Mouse (Mus musculus): ENCODE measurements around the gene Nelfe. TPM values are rescaled to one million over a fixed set of nuclear protein-coding genes. Genes with fewer than 3 reads are reported as not detected.

The Nelfe gene
- total RNA-seq, 1 experiment, result 63.4 TPM

DNA sequence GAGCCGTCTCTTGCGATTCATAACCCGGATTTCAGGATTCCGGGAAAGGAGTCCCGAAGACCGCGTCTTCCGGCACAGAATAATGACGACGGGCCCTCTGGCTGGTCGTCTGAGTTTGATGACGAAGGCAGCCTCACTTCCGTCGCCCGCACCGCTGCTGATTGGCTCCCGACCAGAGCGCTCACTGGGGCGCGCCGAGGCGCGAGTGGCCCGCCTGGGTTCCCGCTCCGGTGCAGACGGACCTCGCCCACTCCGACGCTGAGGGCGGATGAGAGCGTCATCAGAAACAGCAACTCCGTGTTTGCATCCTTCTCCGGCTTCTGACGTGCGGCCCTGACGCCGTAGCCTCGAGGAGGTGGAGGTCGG is 13.4 kb upstream of the Nelfe start, which contains the start of the genes Stk19 and Dxo:
Gene Stk19 (minus strand): TSS at position 90 of the 366 bp plus-strand sequence.
Gene Dxo (plus strand): TSS at position 164 of the 366 bp plus-strand sequence.
- Histone ChIP-seq H3K4me1 (ENCODE audit: control insufficient read depth in 2 of 2, insufficient read depth in 2 of 2, low read length in 2 of 2, poor library complexity in 1 of 2) (peaks cover 0 to 6% of the 10 kb centered on the region in 2 experiments; a peak in 1 of 4 replicates), H3K9ac (ENCODE audit: insufficient read depth, low read depth, low read length, poor library complexity, severe bottlenecking) (peak within 1 kb of the TSS; percentile 87), H3K4me3 (ENCODE audit: insufficient read depth in 1 of 2, low read depth in 1 of 2, low read length in 2 of 2, poor library complexity in 1 of 2, severe bottlenecking in 1 of 2) (peak within 1 kb of the TSS; percentile 82 to 84), H3K36me3 (ENCODE audit: control insufficient read depth, insufficient read depth, low read length, poor library complexity, severe bottlenecking) (peaks cover 31% of the 10 kb centered on the region), H3K9me3 (ENCODE audit: control insufficient read depth, insufficient read depth, low read depth, low read length) (no peaks in the 10 kb centered on the region), H3K27ac (ENCODE audit: insufficient read depth, low read depth, low read length, poor library complexity, severe bottlenecking) (no peak within 1 kb of the TSS)
- DNase-seq (ENCODE audit: low read depth, low spot score), result peak; percentile 94
- TF ChIP-seq ZC3H11A (IDR thresholded peaks at IDR 0.05; ENCODE audit: borderline replicate concordance, low read depth, low read length), result 0 out of 2 replicates have a peak, but pooled peaks have one; percentile 28
- no peak for TF ChIP-seq MAFK (IDR thresholded peaks at IDR 0.05; ENCODE audit: insufficient read depth, low read depth, low read length)
- TF ChIP-seq HCFC1 (IDR thresholded peaks at IDR 0.05; ENCODE audit: borderline replicate concordance, insufficient read depth, low read length), result peak; percentile 83
- in situ Hi-C loops (cut with MboI; ENCODE audit: low sequenced_read_pairs in 2 of 2, unreplicated experiment in 2 of 2), result no loop called here

DNA sequence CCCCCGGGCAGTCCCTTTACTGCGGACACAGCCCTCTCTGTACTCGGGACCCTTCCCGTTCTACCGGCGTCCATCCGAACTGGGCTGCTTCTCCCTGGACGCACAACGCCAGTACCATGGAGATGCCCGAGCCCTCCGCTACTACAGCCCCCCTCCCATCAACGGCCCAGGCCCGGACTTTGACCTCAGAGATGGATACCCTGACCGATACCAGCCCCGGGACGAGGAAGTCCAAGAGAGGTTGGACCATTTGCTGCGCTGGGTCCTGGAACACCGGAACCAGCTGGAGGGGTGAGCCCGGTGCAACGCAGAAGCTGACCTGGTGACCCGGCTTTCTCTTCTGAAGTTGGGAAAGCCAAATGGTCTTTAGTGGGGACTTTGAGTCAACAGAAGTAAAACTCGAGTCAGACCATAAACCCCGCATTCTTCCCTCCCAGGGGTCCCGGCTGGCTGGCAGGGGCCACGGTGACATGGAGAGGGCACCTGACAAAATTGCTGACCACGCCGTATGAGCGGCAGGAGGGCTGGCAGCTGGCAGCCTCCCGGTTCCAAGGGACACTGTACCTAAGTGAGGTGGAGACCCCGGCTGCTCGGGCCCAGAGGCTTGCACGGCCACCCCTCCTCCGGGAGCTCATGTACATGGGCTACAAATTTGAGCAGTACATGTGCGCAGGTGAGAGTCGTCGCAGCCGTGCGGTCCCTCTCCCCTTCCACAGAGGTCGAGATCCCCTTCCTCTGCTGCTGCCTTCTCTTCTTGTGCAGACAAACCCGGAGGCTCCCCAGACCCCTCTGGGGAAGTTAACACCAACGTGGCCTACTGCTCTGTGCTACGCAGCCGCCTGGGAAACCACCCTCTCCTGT is 12.5 kb upstream of the Nelfe start:
- no peaks in the 10 kb centered on the region for H3K9me3 ChIP-seq (ENCODE audit: control insufficient read depth, insufficient read depth, low read depth, low read length)
- peak overlapping the region; percentile 82 to 84 for H3K4me3 ChIP-seq (ENCODE audit: insufficient read depth in 1 of 2, low read depth in 1 of 2, low read length in 2 of 2, poor library complexity in 1 of 2, severe bottlenecking in 1 of 2)
- no peak for DNase-seq (ENCODE audit: low read depth, low spot score)
- H3K9ac ChIP-seq (ENCODE audit: insufficient read depth, low read depth, low read length, poor library complexity, severe bottlenecking), result peak overlapping the region; percentile 87
- H3K27ac ChIP-seq (ENCODE audit: insufficient read depth, low read depth, low read length, poor library complexity, severe bottlenecking), result no peak overlapping the region
- in situ Hi-C loops (cut with MboI; ENCODE audit: low sequenced_read_pairs in 2 of 2, unreplicated experiment in 2 of 2), result no loop called here
- TF ChIP-seq MAFK (IDR thresholded peaks at IDR 0.05; ENCODE audit: insufficient read depth, low read depth, low read length), result no peak
- no peak for TF ChIP-seq CHD2 (IDR thresholded peaks at IDR 0.05; ENCODE audit: low read depth, low read length)
- no peak for TF ChIP-seq ZC3H11A (IDR thresholded peaks at IDR 0.05; ENCODE audit: borderline replicate concordance, low read depth, low read length)
- no peak for TF ChIP-seq HCFC1 (IDR thresholded peaks at IDR 0.05; ENCODE audit: borderline replicate concordance, insufficient read depth, low read length)
- TF ChIP-seq ZNF384 (IDR thresholded peaks at IDR 0.05; ENCODE audit: low read depth, low read length), result no peak
- peaks cover 0 to 6% of the 10 kb centered on the region in 2 experiments; a peak in 1 of 4 replicates for H3K4me1 ChIP-seq (ENCODE audit: control insufficient read depth in 2 of 2, insufficient read depth in 2 of 2, low read length in 2 of 2, poor library complexity in 1 of 2)
- H3K36me3 ChIP-seq (ENCODE audit: control insufficient read depth, insufficient read depth, low read length, poor library complexity, severe bottlenecking), result peaks cover 28% of the 10 kb centered on the region

GRCm38 (mm10) chr17:34838785-34839184 is 11.4 kb upstream of the Nelfe start:
- Histone ChIP-seq H3K9ac (ENCODE audit: insufficient read depth, low read depth, low read length, poor library complexity, severe bottlenecking) (no peak overlapping the region), H3K4me3 (ENCODE audit: insufficient read depth in 1 of 2, low read depth in 1 of 2, low read length in 2 of 2, poor library complexity in 1 of 2, severe bottlenecking in 1 of 2) (no peak overlapping the region), H3K27ac (ENCODE audit: insufficient read depth, low read depth, low read length, poor library complexity, severe bottlenecking) (no peak overlapping the region), H3K4me1 (ENCODE audit: control insufficient read depth in 2 of 2, insufficient read depth in 2 of 2, low read length in 2 of 2, poor library complexity in 1 of 2) (peaks cover 0 to 6% of the 10 kb centered on the region in 2 experiments; a peak in 1 of 4 replicates), H3K36me3 (ENCODE audit: control insufficient read depth, insufficient read depth, low read length, poor library complexity, severe bottlenecking) (peaks cover 28% of the 10 kb centered on the region), H3K9me3 (ENCODE audit: control insufficient read depth, insufficient read depth, low read depth, low read length) (no peaks in the 10 kb centered on the region)
- TF ChIP-seq CHD2 (IDR thresholded peaks at IDR 0.05; ENCODE audit: low read depth, low read length), result no peak
- TF ChIP-seq ZC3H11A (IDR thresholded peaks at IDR 0.05; ENCODE audit: borderline replicate concordance, low read depth, low read length), result no peak
- no peak for TF ChIP-seq MAFK (IDR thresholded peaks at IDR 0.05; ENCODE audit: insufficient read depth, low read depth, low read length)
- TF ChIP-seq ZNF384 (IDR thresholded peaks at IDR 0.05; ENCODE audit: low read depth, low read length), result no peak
- no peak for TF ChIP-seq HCFC1 (IDR thresholded peaks at IDR 0.05; ENCODE audit: borderline replicate concordance, insufficient read depth, low read length)
- no peak for DNase-seq (ENCODE audit: low read depth, low spot score)
- in situ Hi-C loops (cut with MboI; ENCODE audit: low sequenced_read_pairs in 2 of 2, unreplicated experiment in 2 of 2), result no loop called here

GRCm38 (mm10) chr17:34840736-34841307 is 9.4 kb upstream of the Nelfe start:
- Histone ChIP-seq H3K9ac (ENCODE audit: insufficient read depth, low read depth, low read length, poor library complexity, severe bottlenecking) (no peak overlapping the region), H3K36me3 (ENCODE audit: control insufficient read depth, insufficient read depth, low read length, poor library complexity, severe bottlenecking) (peaks cover 36% of the 10 kb centered on the region), H3K27ac (ENCODE audit: insufficient read depth, low read depth, low read length, poor library complexity, severe bottlenecking) (no peak overlapping the region), H3K4me1 (ENCODE audit: control insufficient read depth in 2 of 2, insufficient read depth in 2 of 2, low read length in 2 of 2, poor library complexity in 1 of 2) (peaks cover 0 to 6% of the 10 kb centered on the region in 2 experiments; a peak in 1 of 4 replicates), H3K9me3 (ENCODE audit: control insufficient read depth, insufficient read depth, low read depth, low read length) (no peaks in the 10 kb centered on the region), H3K4me3 (ENCODE audit: insufficient read depth in 1 of 2, low read depth in 1 of 2, low read length in 2 of 2, poor library complexity in 1 of 2, severe bottlenecking in 1 of 2) (no peak overlapping the region)
- DNase-seq (ENCODE audit: low read depth, low spot score), result no peak
- in situ Hi-C loops (cut with MboI; ENCODE audit: low sequenced_read_pairs in 2 of 2, unreplicated experiment in 2 of 2), result no loop called here
- no peak for TF ChIP-seq HCFC1 (IDR thresholded peaks at IDR 0.05; ENCODE audit: borderline replicate concordance, insufficient read depth, low read length)
- no peak for TF ChIP-seq ZNF384 (IDR thresholded peaks at IDR 0.05; ENCODE audit: low read depth, low read length)
- no peak for TF ChIP-seq MAFK (IDR thresholded peaks at IDR 0.05; ENCODE audit: insufficient read depth, low read depth, low read length)
- no peak for TF ChIP-seq ZC3H11A (IDR thresholded peaks at IDR 0.05; ENCODE audit: borderline replicate concordance, low read depth, low read length)
- TF ChIP-seq CHD2 (IDR thresholded peaks at IDR 0.05; ENCODE audit: low read depth, low read length), result no peak
